ENCODE assay signal across 14 mouse cellular contexts in genomic region chr1:192587451-192587850, GRCm38 (mm10).
A peak's percentile ranks its signal among the peaks of the same experiment; 100 is the strongest.
DNase-seq lines count a peak whose midpoint lies in the region; ATAC-seq and TF ChIP-seq lines count a peak whose summit lies in the region.
"Had no signal": no experiment of that assay in that cellular context is flagged by ENCODE, and none has a peak within 500 bp of the region (broad histone marks: within the 10 kb centered on the region; RNA-seq: fewer than 3 reads in every experiment).

No protein-coding gene starts in this region.

- H3K4me1 ChIP-seq in cortical plate, adult 2 months (ENCODE audit: control insufficient read depth, insufficient read depth, low read length) = peaks cover 18% of the 10 kb centered on the region
- H3K4me1 ChIP-seq in midbrain, embryonic 16.5 days (ENCODE audit: control insufficient read depth, insufficient read depth, low read length) = no peaks in the 10 kb centered on the region
- H3K4me1 ChIP-seq: hindbrain, embryonic 10.5 days; liver, embryonic 15.5 days; midbrain, embryonic 15.5 days had no signal

- H3K27ac ChIP-seq in cortical plate, adult 2 months (ENCODE audit: insufficient read depth, low read length) = peak overlapping the region; percentile 88
- no peak overlapping the region for H3K27ac ChIP-seq in midbrain, embryonic 16.5 days (ENCODE audit: low read length)
- H3K27ac ChIP-seq: heart, adult 2 months; hindbrain, embryonic 10.5 days; liver, embryonic 15.5 days; midbrain, embryonic 15.5 days had no signal

- H3K9ac ChIP-seq in midbrain, embryonic 16.5 days (ENCODE audit: low read depth, low read length) = no peak overlapping the region
- H3K9ac ChIP-seq: liver, embryonic 15.5 days; midbrain, embryonic 15.5 days had no signal

- H3K27me3 ChIP-seq in midbrain, embryonic 16.5 days (ENCODE audit: control insufficient read depth, insufficient read depth, low read depth, low read length) = no peaks in the 10 kb centered on the region
- H3K27me3 ChIP-seq: liver, embryonic 15.5 days; midbrain, embryonic 15.5 days had no signal

- 89% methylated on average over 9 of the region's 9 CpGs for WGBS in midbrain, embryonic 16.5 days

- no peak for TF ChIP-seq CTCF in cortical plate, adult 2 months (IDR thresholded peaks at IDR 0.05; ENCODE audit: extremely low read depth, insufficient read depth, low read length)

- DNase-seq in frontal cortex, adult 2 months (ENCODE audit: extremely low spot score in 1 of 2, low spot score in 1 of 2) = peak; percentile 88 to 89
- peak; percentile 47 to 91 for DNase-seq in left cerebral cortex, adult 8-10 months (ENCODE audit: low spot score in 2 of 2)
- peak; percentile 83 to 92 for DNase-seq in right cerebral cortex, postnatal 10 days (ENCODE audit: low spot score in 2 of 2)
- no peak for DNase-seq in adrenal gland, postnatal 25 days
- no peak for DNase-seq in urinary bladder, postnatal 10 days (ENCODE audit: low spot score)
- DNase-seq: adrenal gland, postnatal 14 days; heart, adult 2 months; kidney, adult 11 months; lung, postnatal 4 days had no signal

- H3K4me3 ChIP-seq in cortical plate, adult 2 months (ENCODE audit: insufficient read depth, low read length) = no peak overlapping the region
- no peak overlapping the region for H3K4me3 ChIP-seq in midbrain, embryonic 16.5 days (ENCODE audit: low read depth, low read length)
- H3K4me3 ChIP-seq: heart, adult 2 months; hindbrain, embryonic 10.5 days; liver, embryonic 15.5 days; midbrain, embryonic 15.5 days had no signal

- H3K9me3 ChIP-seq in midbrain, embryonic 16.5 days (replicated peaks; ENCODE audit: control insufficient read depth, low read length, poor library complexity, severe bottlenecking) = no peaks in the 10 kb centered on the region
- H3K9me3 ChIP-seq: hindbrain, embryonic 10.5 days; liver, embryonic 15.5 days; midbrain, embryonic 15.5 days had no signal

- no peak overlapping the region for H3K4me2 ChIP-seq in midbrain, embryonic 16.5 days (ENCODE audit: low read length)
- H3K4me2 ChIP-seq: liver, embryonic 15.5 days; midbrain, embryonic 15.5 days had no signal

- H3K36me3 ChIP-seq in midbrain, embryonic 16.5 days (ENCODE audit: control insufficient read depth, insufficient read depth, low read length) = no peaks in the 10 kb centered on the region
- H3K36me3 ChIP-seq: hindbrain, embryonic 10.5 days; liver, embryonic 15.5 days; midbrain, embryonic 15.5 days had no signal

- ATAC-seq in midbrain, embryonic 16.5 days = no peak
- ATAC-seq: midbrain, embryonic 15.5 days had no signal

- no peak for TF ChIP-seq POLR2A in cortical plate, adult 2 months (IDR thresholded peaks at IDR 0.05; ENCODE audit: extremely low read depth, insufficient read depth, low read length)

Comparison
In these comparisons a context has a peak if more than half of its experiments do, and no peak if none do; other contexts are left out.
1. DNase-seq: peak in frontal cortex, adult 2 months (2 of 2), left cerebral cortex, adult 8-10 months (2 of 2) and right cerebral cortex, postnatal 10 days (2 of 2); none in adrenal gland, postnatal 25 days (single experiment) and urinary bladder, postnatal 10 days (single experiment).